Mouse (Mus musculus) gastrocnemius, adult 2 months (tissue): Measurements from ENCODE around the gene Pik3cg. TPM values are rescaled to one million over a fixed set of nuclear protein-coding genes. Genes with fewer than 3 reads are reported as not detected.

ENCODE experiments used
- DNase-seq: peaks from one replicate; pipeline ENCODE4 v3.0.0; 2022
- H3K27ac ChIP-seq: fragments of 200-600 bp; 2 replicates; pipeline ENCODE4 v1.8.1; 2022; ENCODE audit warnings: mild to moderate bottlenecking
- H3K4me3 ChIP-seq: fragments of 200-600 bp; 2 replicates; pipeline ENCODE4 v1.8.1; 2022; ENCODE audit warnings: mild to moderate bottlenecking, moderate library complexity
- CTCF ChIP-seq: fragments of 200-600 bp; IDR thresholded peaks from 2 replicates; pipeline ENCODE4 v1.8.1; 2022; ENCODE audit warnings: antibody characterized with exemption, mild to moderate bottlenecking, moderate library complexity
- intact Hi-C: fragments of 180-260 bp; cut with DNase I; formaldehyde crosslinking; loops from one replicate; pipeline ENCODE4 v1.15.1; 2025
- total RNA-seq, 2 experiments: library from RNA; stranded (reverse); gene quantifications; 2 replicates each; pipeline ENCODE4 v1.2.3; 2021

The Pik3cg gene
- total RNA-seq, 2 experiments from 2014 or later = 0.45 to 0.48 TPM

- TF ChIP-seq CTCF = no peak
Measured at GRCm38 (mm10) chr12:32222758-32223385, 14.4 kb upstream of the Pik3cg start.

DNA sequence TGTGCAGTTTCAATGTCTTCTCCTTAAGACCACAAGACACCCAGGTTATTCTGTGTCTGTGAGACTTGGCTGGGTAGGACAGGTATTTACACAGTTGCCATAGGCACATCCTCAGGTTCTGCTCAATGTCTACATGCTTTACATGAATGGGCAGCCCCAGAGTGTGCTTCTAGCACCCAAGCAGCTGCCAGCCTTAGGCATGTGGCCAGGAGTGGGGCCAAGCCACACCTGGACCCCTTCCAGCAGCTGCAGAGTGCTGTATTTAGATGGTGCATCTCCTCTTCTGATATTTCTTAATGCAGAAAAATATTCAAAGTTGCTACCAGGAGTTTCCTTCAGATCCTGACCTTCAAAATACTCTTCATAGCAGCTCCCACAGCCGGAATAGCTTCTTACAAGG, 11.9 kb upstream of the Pik3cg start:
- no peak for TF ChIP-seq CTCF

More at GRCm38 (mm10) chr12:32222758-32223385, 14.4 kb upstream of the Pik3cg start:
- Histone ChIP-seq H3K4me3 (no peak overlapping the region), H3K27ac (no peak overlapping the region)
- intact Hi-C loops = no loop called here
- no peak for DNase-seq

GRCm38 (mm10) chr12:32215143-32215542, 6.7 kb upstream of the Pik3cg start:
- DNase-seq = no peak
- Histone ChIP-seq H3K27ac (no peak overlapping the region), H3K4me3 (no peak overlapping the region)
- intact Hi-C loops = no loop called here
- no peak for TF ChIP-seq CTCF

More for the DNA sequence above, 11.9 kb upstream of the Pik3cg start:
- peak; percentile 62 for DNase-seq
- no peak overlapping the region for H3K27ac ChIP-seq
- intact Hi-C loops = no loop called here
- H3K4me3 ChIP-seq = no peak overlapping the region

DNA sequence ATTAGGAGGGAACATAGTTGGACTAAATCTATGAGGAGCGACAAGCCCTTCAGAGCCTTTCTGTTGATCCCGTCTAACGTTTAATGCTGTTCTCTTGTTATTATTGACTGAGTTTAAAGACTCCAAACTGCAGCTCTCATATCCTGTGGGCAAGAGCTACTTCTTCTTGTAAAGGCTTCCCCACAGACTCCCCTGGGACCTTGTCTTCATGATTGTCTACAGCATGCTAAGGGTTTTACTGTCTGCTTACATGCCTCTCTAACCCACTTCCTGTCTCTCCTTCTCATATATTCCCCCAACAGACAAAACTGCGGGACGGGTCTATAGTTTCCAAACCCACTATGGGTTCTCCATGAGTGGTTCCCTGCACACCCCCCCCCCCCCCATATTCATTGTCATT, 4.2 kb upstream of the Pik3cg start:
- DNase-seq = no peak
- intact Hi-C loops = no loop called here
- H3K27ac ChIP-seq = no peak overlapping the region
- no peak for TF ChIP-seq CTCF
- no peak overlapping the region for H3K4me3 ChIP-seq

- Histone ChIP-seq H3K27ac (no peak overlapping the region), H3K4me3 (no peak overlapping the region)
- DNase-seq = no peak
- TF ChIP-seq CTCF = no peak
- intact Hi-C loops = no loop called here
Measured at GRCm38 (mm10) chr12:32212156-32212555, 3.7 kb upstream of the Pik3cg start.

DNA sequence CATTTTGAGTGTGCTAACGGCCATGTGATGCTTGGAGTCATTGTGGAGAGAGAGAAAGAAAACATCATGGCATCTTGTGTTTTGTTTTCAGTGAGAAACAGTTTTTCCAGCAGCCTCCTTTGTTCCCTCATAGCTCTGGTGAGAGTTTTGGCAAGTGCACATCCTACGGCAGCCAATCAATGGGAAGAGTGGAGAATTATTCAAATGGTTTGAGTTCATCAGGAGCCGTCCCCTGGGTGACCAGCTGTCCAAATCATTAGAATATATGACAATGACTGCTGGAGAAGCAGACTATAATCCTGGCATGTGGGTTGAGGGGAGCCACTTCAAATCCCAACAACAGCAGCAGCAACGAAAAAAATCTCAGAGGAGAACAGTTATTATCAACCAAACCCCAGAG, 2.8 kb upstream of the Pik3cg start:
- Histone ChIP-seq H3K4me3 (no peak overlapping the region), H3K27ac (no peak overlapping the region)
- no peak for TF ChIP-seq CTCF
- no peak for DNase-seq
- intact Hi-C loops = no loop called here

- no peak overlapping the region for H3K27ac ChIP-seq
- no peak for DNase-seq
- intact Hi-C loops = no loop called here
- TF ChIP-seq CTCF = no peak
- peak overlapping the region; percentile 64 for H3K4me3 ChIP-seq
Measured at GRCm38 (mm10) chr12:32208951-32209350, 492 bp upstream of the Pik3cg start.

DNA sequence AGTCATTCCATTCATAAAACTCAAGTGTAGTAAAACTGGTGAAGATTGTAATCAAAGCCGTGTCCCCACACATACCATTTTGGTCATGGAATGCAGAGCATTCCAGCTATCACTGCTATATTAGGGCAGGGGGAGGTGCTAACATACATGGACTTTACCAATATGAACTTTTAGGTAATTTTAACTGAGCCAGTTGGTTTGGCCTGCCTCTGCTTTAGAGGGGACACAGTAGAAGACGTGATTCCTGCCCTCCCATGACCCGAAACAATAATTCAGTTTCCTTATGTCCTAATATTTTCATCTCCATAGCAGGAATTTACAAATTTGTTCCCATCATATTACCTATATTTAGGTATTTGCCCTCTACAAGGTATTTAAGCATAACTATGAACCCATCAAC, 1.3 kb downstream of the Pik3cg start:
- DNase-seq = no peak
- intact Hi-C loops = no loop called here
- no peak overlapping the region for H3K27ac ChIP-seq
- no peak for TF ChIP-seq CTCF
- H3K4me3 ChIP-seq = peak overlapping the region; percentile 30

GRCm38 (mm10) chr12:32203695-32204094, 4.8 kb downstream of the Pik3cg start:
- H3K4me3 ChIP-seq = no peak overlapping the region
- no peak for DNase-seq
- TF ChIP-seq CTCF = no peak
- intact Hi-C loops = no loop called here
- no peak overlapping the region for H3K27ac ChIP-seq

- no peak overlapping the region for H3K4me3 ChIP-seq
- no peak for TF ChIP-seq CTCF
- H3K27ac ChIP-seq = no peak overlapping the region
- intact Hi-C loops = no loop called here
- DNase-seq = no peak
Measured at GRCm38 (mm10) chr12:32202583-32202982, 5.9 kb downstream of the Pik3cg start.

DNA sequence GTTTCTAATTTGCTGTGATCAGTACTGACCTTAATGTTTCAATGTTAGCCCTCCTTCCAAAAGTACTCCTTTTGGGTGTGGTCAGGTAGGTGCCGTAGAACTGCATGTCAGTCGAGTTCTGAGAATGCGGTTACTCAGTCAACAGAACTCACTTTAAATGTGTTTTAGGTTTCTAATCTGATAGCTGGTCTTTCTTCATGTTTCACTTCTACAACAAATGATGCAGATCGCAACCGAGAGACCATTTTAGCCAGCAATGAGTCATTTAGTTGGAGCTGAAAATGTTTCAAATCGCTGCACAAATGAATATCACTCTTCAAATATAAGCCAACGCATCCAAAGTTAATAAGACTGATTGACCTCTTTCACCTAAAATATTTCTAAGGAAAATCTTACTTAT, 6.5 kb downstream of the Pik3cg start:
- no peak for TF ChIP-seq CTCF
- Histone ChIP-seq H3K4me3 (no peak overlapping the region), H3K27ac (no peak overlapping the region)
- intact Hi-C loops = no loop called here
- no peak for DNase-seq

- no peak for TF ChIP-seq CTCF
- DNase-seq = no peak
- intact Hi-C loops = no loop called here
- no peak overlapping the region for H3K27ac ChIP-seq
- no peak overlapping the region for H3K4me3 ChIP-seq
Measured at GRCm38 (mm10) chr12:32201070-32201585, 7.3 kb downstream of the Pik3cg start.

DNA sequence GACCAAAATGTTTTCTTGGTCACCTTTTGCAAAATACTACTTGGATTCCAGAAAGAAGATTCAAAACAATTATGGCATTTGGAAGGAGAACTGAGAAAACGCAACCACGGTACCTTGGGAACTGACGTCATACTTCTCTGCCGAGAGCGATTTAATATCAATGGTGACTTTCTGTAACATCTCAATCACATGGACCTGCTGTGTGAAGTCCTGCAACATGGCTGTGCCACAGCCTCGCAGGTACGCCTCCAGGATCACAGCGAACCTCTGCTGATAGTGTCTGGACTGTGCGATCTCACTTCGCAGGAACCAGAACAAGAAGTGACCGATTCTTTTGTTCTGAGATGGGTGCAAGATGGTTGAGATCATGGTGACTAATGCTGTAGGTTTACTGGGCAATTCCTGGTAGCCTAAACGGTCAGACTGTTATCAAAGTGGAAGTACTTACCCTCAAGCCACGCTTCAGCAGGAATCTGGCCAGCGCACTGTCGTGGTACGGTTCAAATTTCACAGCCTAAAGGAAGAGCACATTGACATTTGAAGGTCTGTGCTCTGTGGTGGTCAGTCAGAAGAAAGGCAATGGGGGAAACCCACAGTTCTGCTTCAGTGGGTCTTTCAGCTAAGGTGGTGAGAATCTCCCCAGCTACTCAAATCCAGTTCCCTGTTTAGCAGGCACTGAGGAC, 7.9 kb downstream of the Pik3cg start:
- TF ChIP-seq CTCF = no peak
- intact Hi-C loops = no loop called here
- Histone ChIP-seq H3K4me3 (no peak overlapping the region), H3K27ac (no peak overlapping the region)
- no peak for DNase-seq

- no peak for DNase-seq
- H3K4me3 ChIP-seq = no peak overlapping the region
- no peak for TF ChIP-seq CTCF
- intact Hi-C loops = no loop called here
- no peak overlapping the region for H3K27ac ChIP-seq
Measured at GRCm38 (mm10) chr12:32199422-32199821, 9.0 kb downstream of the Pik3cg start.
